Mouse (Mus musculus) gastrocnemius, postnatal 25 days (tissue): ENCODE data around the gene Rapgef4. TPM values are rescaled to one million over a fixed set of nuclear protein-coding genes. Genes with fewer than 3 reads are reported as not detected.

Source experiments
- DNase-seq: peaks from one replicate; pipeline ENCODE4 v3.0.0; 2022
- total RNA-seq, 2 experiments: library from RNA; stranded (reverse); gene quantifications; 1 replicate in 1 of 2; 2 replicates in 1 of 2; pipeline ENCODE4 v1.2.3; 2021

Gene Rapgef4
- total RNA-seq, 2 experiments from 2014 or later = 1.8 to 2.3 TPM

GRCm38 (mm10) chr2:72151792-72152554 lies 170.9 kb downstream of the Rapgef4 start:
- DNase-seq = no peak

GRCm38 (mm10) chr2:72152746-72153145 lies 171.7 kb downstream of the Rapgef4 start:
- DNase-seq = no peak

GRCm38 (mm10) chr2:72153851-72154250 lies 172.8 kb downstream of the Rapgef4 start:
- no peak for DNase-seq

- DNase-seq = no peak
These were observed 174.2 kb downstream of the Rapgef4 start for GRCm38 (mm10) chr2:72155102-72155773.

GRCm38 (mm10) chr2:72156484-72156883 lies 175.4 kb downstream of the Rapgef4 start:
- DNase-seq = no peak

- no peak for DNase-seq
These were observed 176.5 kb downstream of the Rapgef4 start for GRCm38 (mm10) chr2:72157561-72157960.

GRCm38 (mm10) chr2:72158045-72158444 lies 177.0 kb downstream of the Rapgef4 start:
- no peak for DNase-seq

- no peak for DNase-seq
These were observed 177.7 kb downstream of the Rapgef4 start for GRCm38 (mm10) chr2:72158691-72159225.

GRCm38 (mm10) chr2:72159281-72159680 lies 178.2 kb downstream of the Rapgef4 start:
- DNase-seq = no peak

- DNase-seq = no peak
These were observed 184.3 kb downstream of the Rapgef4 start for GRCm38 (mm10) chr2:72165136-72165854.

- no peak for DNase-seq
These were observed 188.5 kb downstream of the Rapgef4 start for GRCm38 (mm10) chr2:72169451-72170100.

GRCm38 (mm10) chr2:72170546-72170945 lies 189.5 kb downstream of the Rapgef4 start:
- no peak for DNase-seq

- DNase-seq = no peak
These were observed 190.2 kb downstream of the Rapgef4 start for GRCm38 (mm10) chr2:72171204-72171603.

- no peak for DNase-seq
These were observed 192.0 kb downstream of the Rapgef4 start for GRCm38 (mm10) chr2:72173010-72173409.

- no peak for DNase-seq
These were observed 192.8 kb downstream of the Rapgef4 start for GRCm38 (mm10) chr2:72173844-72174243.

GRCm38 (mm10) chr2:72175536-72175935 lies 194.5 kb downstream of the Rapgef4 start:
- DNase-seq = no peak

- DNase-seq = no peak
These were observed 194.9 kb downstream of the Rapgef4 start for GRCm38 (mm10) chr2:72175971-72176370.

GRCm38 (mm10) chr2:72177214-72178023 lies 196.4 kb downstream of the Rapgef4 start:
- DNase-seq = no peak

GRCm38 (mm10) chr2:72178025-72178424 lies 197.0 kb downstream of the Rapgef4 start:
- no peak for DNase-seq

- DNase-seq = no peak
These were observed 197.5 kb downstream of the Rapgef4 start for GRCm38 (mm10) chr2:72178515-72178914.

GRCm38 (mm10) chr2:72179600-72180301 lies 198.7 kb downstream of the Rapgef4 start:
- no peak for DNase-seq
